Mouse (Mus musculus): ENCODE measurements around the gene Fam50b. TPM values are rescaled to one million over a fixed set of nuclear protein-coding genes. Genes with fewer than 3 reads are reported as not detected.

Gene Fam50b
- polyA plus RNA-seq, 1 experiment from 2014 or later: not detected

DNA sequence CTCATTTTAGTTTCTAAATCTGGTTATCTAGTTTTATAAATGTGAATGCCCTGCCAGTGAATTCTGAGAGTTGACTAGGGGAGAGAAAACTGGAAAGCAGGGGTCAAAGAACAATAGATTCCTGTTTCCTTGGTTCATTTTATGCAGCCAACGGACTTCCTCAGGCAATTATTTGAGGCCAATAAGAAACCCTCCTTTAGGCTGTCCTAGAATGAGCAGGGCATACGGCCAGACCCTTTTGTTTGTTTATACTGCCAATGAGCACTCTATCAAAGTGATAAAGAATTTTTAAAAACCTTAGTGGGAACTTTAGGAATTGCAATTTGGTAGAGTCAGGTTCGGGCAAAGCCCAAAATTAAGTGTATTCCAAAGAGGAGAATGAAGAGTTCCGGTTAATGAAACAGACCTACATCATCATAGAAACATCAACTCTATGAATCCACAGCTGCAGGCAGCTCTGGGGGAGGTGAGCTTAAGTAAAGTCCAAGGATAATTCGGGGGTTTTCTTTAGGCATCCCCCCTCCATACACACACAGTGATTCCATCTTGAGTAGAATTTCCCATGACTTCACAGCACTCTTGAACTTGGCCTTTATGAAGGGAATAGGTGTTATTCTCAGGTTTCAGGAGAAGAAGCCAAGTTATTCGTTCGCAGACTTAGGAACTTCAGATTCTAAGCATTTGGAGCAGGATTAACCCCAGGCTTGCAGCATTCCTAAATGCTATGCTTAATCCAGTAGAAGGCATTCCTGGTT is 46.4 kb downstream of the Fam50b start:
- Histone ChIP-seq H3K27me3 (no peaks in the 10 kb centered on the region), H3K9me3 (no peaks in the 10 kb centered on the region), H3K4me3 (no peak overlapping the region), H3K36me3 (no peaks in the 10 kb centered on the region), H3K4me1 (peaks cover 15% of the 10 kb centered on the region), H3K27ac (peak overlapping the region; percentile 68), H3K4me2 (no peak overlapping the region), H3K9ac (no peak overlapping the region)
- peak; percentile 48; the same call in 1 of the 2 replicates for ATAC-seq (ENCODE audit: insufficient number of reproducible peaks, low FRiP score, low TSS enrichment, low read depth)
- 47% methylated on average over 7 of the region's 7 CpGs for WGBS

DNA sequence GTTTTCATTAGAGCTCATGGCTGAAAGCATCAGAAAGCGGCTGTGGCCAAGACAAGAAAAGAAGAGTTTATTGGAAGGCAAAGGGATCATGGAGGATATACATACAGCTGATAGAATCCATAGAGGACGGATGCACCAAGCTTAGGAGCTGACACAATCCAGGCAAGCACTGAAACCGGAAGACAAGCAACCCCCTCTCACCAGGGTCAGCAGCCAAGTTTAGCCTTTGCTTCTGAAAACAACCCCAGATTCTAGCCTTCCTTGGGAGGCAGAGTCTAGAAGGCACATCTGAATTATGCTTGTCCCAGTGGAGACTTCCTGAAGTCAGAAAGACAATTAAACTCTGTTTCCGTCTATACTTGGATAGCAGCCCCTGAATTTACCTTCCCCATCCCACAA is 47.0 kb downstream of the Fam50b start:
- no peak for ATAC-seq (ENCODE audit: insufficient number of reproducible peaks, low FRiP score, low TSS enrichment, low read depth)
- 58% methylated on average over 4 of the region's 4 CpGs for WGBS
- H3K36me3 ChIP-seq: no peaks in the 10 kb centered on the region
- H3K4me1 ChIP-seq: peaks cover 15% of the 10 kb centered on the region
- H3K27me3 ChIP-seq: no peaks in the 10 kb centered on the region
- H3K4me3 ChIP-seq: no peak overlapping the region
- H3K27ac ChIP-seq: peak overlapping the region; percentile 68
- no peak overlapping the region for H3K4me2 ChIP-seq
- no peak overlapping the region for H3K9ac ChIP-seq
- no peaks in the 10 kb centered on the region for H3K9me3 ChIP-seq

DNA sequence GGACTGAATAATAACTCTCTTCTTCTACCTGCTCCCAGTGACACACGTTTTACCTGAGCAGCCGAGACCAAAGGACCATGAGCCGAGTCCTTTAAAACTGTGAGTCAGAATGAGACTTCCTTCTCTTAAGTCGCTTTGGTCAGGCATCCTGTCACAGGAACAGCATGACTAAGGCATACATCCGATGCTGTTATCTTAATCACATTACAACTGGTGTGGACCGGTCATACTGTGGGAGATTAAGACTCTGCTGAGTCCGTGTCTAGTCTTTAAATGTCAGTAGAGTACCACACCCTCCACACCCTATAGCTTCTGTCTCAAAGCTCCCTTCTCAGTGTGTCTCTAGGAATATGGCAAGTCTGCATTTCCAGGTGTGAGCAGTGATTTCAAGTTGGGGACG is 50.2 kb downstream of the Fam50b start:
- ATAC-seq (ENCODE audit: insufficient number of reproducible peaks, low FRiP score, low TSS enrichment, low read depth): no peak
- Histone ChIP-seq H3K36me3 (no peaks in the 10 kb centered on the region), H3K9ac (no peak overlapping the region), H3K9me3 (no peaks in the 10 kb centered on the region), H3K4me2 (no peak overlapping the region), H3K27me3 (no peaks in the 10 kb centered on the region), H3K4me3 (no peak overlapping the region), H3K4me1 (peaks cover 19% of the 10 kb centered on the region), H3K27ac (no peak overlapping the region)
- WGBS: 81% methylated on average over 8 of the region's 8 CpGs

DNA sequence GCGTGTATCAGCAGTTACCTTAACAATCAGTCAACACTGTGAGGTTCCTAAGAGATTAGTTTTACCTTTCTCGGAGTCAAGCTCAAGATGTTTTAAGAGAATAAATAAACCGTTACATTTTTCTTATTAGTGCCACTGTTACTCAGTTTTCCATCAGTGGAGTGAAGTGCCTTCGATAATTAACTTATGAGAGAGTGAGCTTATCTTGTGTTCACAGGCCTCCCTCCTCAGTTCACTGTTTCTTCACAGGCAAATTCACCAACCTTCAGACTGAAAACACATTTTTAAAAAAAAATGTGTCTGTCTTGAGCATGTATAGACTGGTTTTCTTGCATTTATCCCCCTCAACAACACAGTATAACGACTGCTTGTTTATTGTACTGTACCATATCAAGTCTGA is 52.0 kb downstream of the Fam50b start:
- H3K27ac ChIP-seq: no peak overlapping the region
- 77% methylated on average over 5 of the region's 5 CpGs for WGBS
- no peak overlapping the region for H3K9ac ChIP-seq
- H3K4me3 ChIP-seq: no peak overlapping the region
- no peak overlapping the region for H3K4me2 ChIP-seq
- ATAC-seq (ENCODE audit: insufficient number of reproducible peaks, low FRiP score, low TSS enrichment, low read depth): no peak
- H3K4me1 ChIP-seq: peaks cover 5% of the 10 kb centered on the region; the same call in 1 of the 2 replicates
- H3K27me3 ChIP-seq: no peaks in the 10 kb centered on the region
- no peaks in the 10 kb centered on the region for H3K36me3 ChIP-seq
- no peaks in the 10 kb centered on the region for H3K9me3 ChIP-seq

DNA sequence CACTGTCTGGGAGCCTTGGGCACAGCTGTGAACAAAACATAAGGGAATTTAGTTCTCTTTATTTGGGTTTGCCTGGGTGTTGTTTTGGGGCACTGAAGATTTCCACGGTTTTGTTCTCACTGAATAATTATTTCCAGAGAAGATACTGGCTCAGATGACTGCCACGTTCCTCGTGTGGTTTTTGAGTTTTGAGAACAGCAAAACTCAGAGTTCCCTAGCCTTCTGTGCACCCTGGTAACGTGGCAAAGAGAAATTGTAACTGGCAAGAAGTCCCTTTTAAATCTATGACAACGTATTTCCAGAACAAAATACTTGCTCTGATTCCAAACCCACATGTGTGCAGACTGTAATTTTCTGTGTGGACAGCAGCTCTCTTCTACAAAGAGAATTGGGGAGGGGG is 52.9 kb downstream of the Fam50b start:
- Histone ChIP-seq H3K27me3 (no peaks in the 10 kb centered on the region), H3K36me3 (no peaks in the 10 kb centered on the region), H3K4me1 (peaks cover 4% of the 10 kb centered on the region; the same call in 1 of the 2 replicates), H3K9ac (no peak overlapping the region), H3K9me3 (no peaks in the 10 kb centered on the region), H3K4me3 (no peak overlapping the region), H3K27ac (0 out of 2 replicates have a peak overlapping the region, but pooled peaks have one; percentile 22), H3K4me2 (no peak overlapping the region)
- 28% methylated on average over 5 of the region's 5 CpGs for WGBS
- ATAC-seq (ENCODE audit: insufficient number of reproducible peaks, low FRiP score, low TSS enrichment, low read depth): no peak

DNA sequence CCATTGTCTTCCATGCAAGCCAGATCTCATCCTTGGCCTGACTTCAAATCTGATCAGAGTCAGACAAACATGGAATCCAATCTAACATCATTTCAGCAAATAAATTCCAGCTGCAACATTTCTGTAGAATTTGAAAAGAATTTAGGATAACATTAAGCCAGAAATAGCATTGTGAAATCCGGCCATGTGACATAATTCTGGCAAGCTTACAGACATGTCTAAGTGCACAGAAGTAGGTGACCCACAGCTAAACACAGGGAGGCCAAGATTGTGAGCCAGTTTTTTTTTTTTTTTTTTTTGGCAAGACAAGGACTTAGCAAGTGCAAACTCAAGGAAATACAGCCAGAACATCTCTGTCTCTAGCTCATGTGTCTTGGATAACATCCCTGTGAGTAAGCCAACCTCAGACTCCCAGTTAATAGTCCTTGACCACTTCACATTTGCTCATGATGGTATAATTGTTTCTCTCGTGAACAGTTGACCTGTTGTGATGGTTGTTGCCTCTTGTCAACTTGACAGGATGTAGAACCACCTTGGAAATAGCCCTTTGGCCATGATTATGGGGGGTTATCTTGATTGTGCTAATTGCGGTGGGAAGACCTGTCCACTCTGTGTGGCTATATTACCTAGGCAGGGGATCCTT is 54.6 kb downstream of the Fam50b start:
- Histone ChIP-seq H3K27me3 (no peaks in the 10 kb centered on the region), H3K9me3 (no peaks in the 10 kb centered on the region), H3K4me2 (no peak overlapping the region), H3K36me3 (no peaks in the 10 kb centered on the region), H3K27ac (no peak overlapping the region), H3K4me3 (no peak overlapping the region), H3K4me1 (peaks cover 4% of the 10 kb centered on the region; the same call in 1 of the 2 replicates), H3K9ac (no peak overlapping the region)
- peak; percentile 69; the same call in 1 of the 2 replicates for ATAC-seq (ENCODE audit: insufficient number of reproducible peaks, low FRiP score, low TSS enrichment, low read depth)
- WGBS: 63% methylated on average over 3 of the region's 3 CpGs

DNA sequence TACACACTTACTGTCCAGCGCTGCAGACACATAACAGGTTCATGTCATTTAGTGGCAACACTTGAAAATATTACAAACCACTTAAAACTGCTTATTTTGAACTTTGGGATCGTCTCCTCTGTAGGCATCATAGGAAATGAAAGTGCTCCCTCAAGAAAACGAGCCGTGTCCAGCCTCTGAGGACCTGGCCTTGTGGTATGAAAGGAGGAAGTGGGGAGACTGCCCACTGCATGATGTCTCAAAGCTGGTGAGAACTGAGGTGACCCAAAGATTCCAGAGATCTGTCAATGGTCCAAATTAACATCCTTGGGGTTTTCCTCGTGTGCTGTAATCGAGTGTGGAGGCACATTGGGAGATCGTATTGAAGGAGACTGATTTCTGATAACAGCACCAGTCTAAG is 58.4 kb downstream of the Fam50b start:
- 78% methylated on average over 7 of the region's 7 CpGs for WGBS
- Histone ChIP-seq H3K4me1 (0 out of 2 replicates have a peak, but pooled peaks cover 4% of the 10 kb centered on the region), H3K27ac (no peak overlapping the region), H3K36me3 (no peaks in the 10 kb centered on the region), H3K4me2 (no peak overlapping the region), H3K9ac (no peak overlapping the region), H3K9me3 (no peaks in the 10 kb centered on the region), H3K27me3 (no peaks in the 10 kb centered on the region), H3K4me3 (no peak overlapping the region)
- ATAC-seq (ENCODE audit: insufficient number of reproducible peaks, low FRiP score, low TSS enrichment, low read depth): no peak

DNA sequence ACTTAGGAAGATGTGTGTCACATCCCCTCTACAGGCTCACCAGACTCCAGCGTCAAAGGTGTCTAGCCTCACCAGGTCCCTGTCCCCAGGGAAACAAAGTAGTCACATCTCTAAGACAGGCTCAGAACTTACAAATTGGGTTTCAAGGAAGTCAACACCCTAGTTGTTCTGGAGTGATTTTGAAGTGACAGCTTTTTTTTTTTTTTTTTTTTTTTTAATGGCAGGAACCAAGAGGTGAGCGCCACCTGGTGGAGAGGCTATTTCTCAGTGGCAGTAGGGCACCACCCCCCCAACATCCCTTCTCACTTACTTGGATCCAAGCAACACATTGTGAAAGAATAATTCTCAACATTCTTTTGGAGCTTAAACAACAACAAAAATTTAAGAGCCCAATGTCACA is 59.2 kb downstream of the Fam50b start:
- 51% methylated on average over 2 of the region's 2 CpGs for WGBS
- H3K9ac ChIP-seq: no peak overlapping the region
- no peaks in the 10 kb centered on the region for H3K9me3 ChIP-seq
- ATAC-seq (ENCODE audit: insufficient number of reproducible peaks, low FRiP score, low TSS enrichment, low read depth): no peak
- no peak overlapping the region for H3K27ac ChIP-seq
- H3K4me2 ChIP-seq: no peak overlapping the region
- no peak overlapping the region for H3K4me3 ChIP-seq
- 0 out of 2 replicates have a peak, but pooled peaks cover 1% of the 10 kb centered on the region for H3K4me1 ChIP-seq
- no peaks in the 10 kb centered on the region for H3K27me3 ChIP-seq
- no peaks in the 10 kb centered on the region for H3K36me3 ChIP-seq

DNA sequence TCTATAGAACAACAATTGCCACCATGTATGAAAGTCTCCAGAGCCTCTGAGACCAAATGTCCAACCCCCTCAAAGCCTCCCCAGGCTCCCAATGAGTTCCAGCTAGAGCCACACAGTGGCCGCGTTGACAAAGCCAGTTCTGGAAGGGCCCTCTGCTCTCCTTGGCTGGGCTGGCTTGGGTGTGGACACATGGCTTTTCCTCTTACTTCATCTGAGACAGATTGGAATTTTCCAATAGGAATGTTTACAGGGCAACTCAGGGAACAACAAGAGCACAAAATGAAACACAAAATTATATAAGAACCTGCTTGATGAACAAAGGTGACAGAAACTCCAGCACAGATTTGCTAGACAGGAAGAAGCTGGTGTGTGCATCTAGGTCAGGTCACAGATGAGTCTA is 59.8 kb downstream of the Fam50b start:
- no peak overlapping the region for H3K9ac ChIP-seq
- no peaks in the 10 kb centered on the region for H3K9me3 ChIP-seq
- ATAC-seq (ENCODE audit: insufficient number of reproducible peaks, low FRiP score, low TSS enrichment, low read depth): no peak
- no peak overlapping the region for H3K4me3 ChIP-seq
- no peaks in the 10 kb centered on the region for H3K4me1 ChIP-seq
- no peaks in the 10 kb centered on the region for H3K27me3 ChIP-seq
- no peak overlapping the region for H3K4me2 ChIP-seq
- no peak overlapping the region for H3K27ac ChIP-seq
- 60% methylated on average over 2 of the region's 2 CpGs for WGBS
- no peaks in the 10 kb centered on the region for H3K36me3 ChIP-seq

Other genes with a start within 250 kb of the Fam50b start
- gene Pxdc1, start 81.4 kb upstream of the Fam50b start, polyA plus RNA-seq (2015; fragmentation: Nextera tagmentation; extraction: Ambion mirVana): 26.2 and 29.0 TPM in 2 replicates
- 68.7 and 73.2 TPM in 2 replicates for gene Prpf4b, start 140.5 kb downstream of the Fam50b start, polyA plus RNA-seq (2015; fragmentation: Nextera tagmentation; extraction: Ambion mirVana)
- 0.40 and 0.77 TPM in 2 replicates for gene Fam217a, start 189.5 kb downstream of the Fam50b start, polyA plus RNA-seq (2015; fragmentation: Nextera tagmentation; extraction: Ambion mirVana)
- gene 4933417A18Rik, start 189.6 kb downstream of the Fam50b start, polyA plus RNA-seq (2015; fragmentation: Nextera tagmentation; extraction: Ambion mirVana): not detected in 2 replicates
- 0.96 and 1.0 TPM in 2 replicates for gene Eci3, start 229.0 kb downstream of the Fam50b start, polyA plus RNA-seq (2015; fragmentation: Nextera tagmentation; extraction: Ambion mirVana)

Measured in limb, embryonic 15.5 days (tissue).